Comparison of ENCODE assay signal across 15 mouse cellular contexts in genomic region chr11:109851996-109852395, GRCm38 (mm10). TPM values are rescaled to one million over a fixed set of nuclear protein-coding genes. Genes with fewer than 3 reads are reported as not detected.
DNase-seq lines count a peak whose midpoint lies in the region; ATAC-seq and TF ChIP-seq lines count a peak whose summit lies in the region.
"Had no signal": no experiment of that assay in that cellular context is flagged by ENCODE, and none has a peak within 500 bp of the region (broad histone marks: within the 10 kb centered on the region; RNA-seq: fewer than 3 reads in every experiment).

No protein-coding gene starts in this region.

- H3K27ac ChIP-seq in heart, embryonic 10.5 days: no peak overlapping the region
- peak overlapping the region; percentile 35 for H3K27ac ChIP-seq in limb, embryonic 12.5 days
- H3K27ac ChIP-seq in limb, embryonic 10.5 days: no peak overlapping the region
- H3K27ac ChIP-seq in midbrain, postnatal 0 days (ENCODE audit: low read depth, low read length): no peak overlapping the region
- H3K27ac ChIP-seq: intestine, embryonic 15.5 days; liver, embryonic 13.5 days; midbrain, embryonic 13.5 days had no signal

- 78% methylated on average over 4 of the region's 4 CpGs for WGBS in heart, embryonic 10.5 days
- WGBS in limb, embryonic 12.5 days: 80% methylated on average over 4 of the region's 4 CpGs
- 88% methylated on average over 4 of the region's 4 CpGs for whole genome bisulfite sequencing in limb, embryonic 10.5 days
- WGBS in midbrain, postnatal 0 days: 83% methylated on average over 4 of the region's 4 CpGs

- peak; percentile 83 for DNase-seq in heart, adult 11 months
- DNase-seq in heart, embryonic 10.5 days (ENCODE audit: low spot score): no peak
- no peak for DNase-seq in limb, embryonic 10.5 days (ENCODE audit: low spot score)
- DNase-seq in adrenal gland, adult 18-20 months (ENCODE audit: low spot score in 2 of 2): peak; percentile 65 to 74
- peak; percentile 49 for DNase-seq in kidney, postnatal 10 days
- no peak for DNase-seq in right cerebral cortex, postnatal 4 days
- DNase-seq in midbrain, postnatal 0 days (ENCODE audit: low spot score): no peak
- DNase-seq: layer of hippocampus, postnatal 36 days; liver, embryonic 13.5 days had no signal

- H3K4me3 ChIP-seq in heart, embryonic 10.5 days: no peak overlapping the region
- H3K4me3 ChIP-seq in limb, embryonic 12.5 days (replicated peaks): no peak overlapping the region
- no peak overlapping the region for H3K4me3 ChIP-seq in limb, embryonic 10.5 days
- H3K4me3 ChIP-seq in midbrain, postnatal 0 days (ENCODE audit: low read depth, low read length): no peak overlapping the region
- H3K4me3 ChIP-seq: intestine, embryonic 15.5 days; liver, embryonic 13.5 days; midbrain, embryonic 13.5 days had no signal

- no peak for ATAC-seq in limb, embryonic 12.5 days (ENCODE audit: insufficient number of reproducible peaks, insufficient read depth, low FRiP score, low TSS enrichment, low read depth)
- ATAC-seq in midbrain, postnatal 0 days (ENCODE audit: low FRiP score): no peak
- ATAC-seq: intestine, embryonic 15.5 days; midbrain, embryonic 13.5 days had no signal

- H3K9me3 ChIP-seq in heart, embryonic 10.5 days: no peaks in the 10 kb centered on the region
- H3K9me3 ChIP-seq in limb, embryonic 12.5 days: no peaks in the 10 kb centered on the region
- H3K9me3 ChIP-seq in limb, embryonic 10.5 days (replicated peaks): no peaks in the 10 kb centered on the region
- no peaks in the 10 kb centered on the region for H3K9me3 ChIP-seq in midbrain, postnatal 0 days (ENCODE audit: low read length)
- H3K9me3 ChIP-seq: intestine, embryonic 15.5 days; liver, embryonic 13.5 days; midbrain, embryonic 13.5 days had no signal

- no peaks in the 10 kb centered on the region for H3K36me3 ChIP-seq in heart, embryonic 10.5 days
- H3K36me3 ChIP-seq in limb, embryonic 12.5 days: no peaks in the 10 kb centered on the region
- H3K36me3 ChIP-seq in limb, embryonic 10.5 days: no peaks in the 10 kb centered on the region
- H3K36me3 ChIP-seq in midbrain, postnatal 0 days (ENCODE audit: insufficient read depth, low read length): no peaks in the 10 kb centered on the region
- H3K36me3 ChIP-seq: intestine, embryonic 15.5 days; liver, embryonic 13.5 days; midbrain, embryonic 13.5 days had no signal

- no peak for TF ChIP-seq CTCF in midbrain, postnatal 0 days (IDR thresholded peaks at IDR 0.05)

- no peak overlapping the region for H3K4me2 ChIP-seq in limb, embryonic 12.5 days
- H3K4me2 ChIP-seq in midbrain, postnatal 0 days (ENCODE audit: low read depth, low read length, poor library complexity, severe bottlenecking): no peak overlapping the region
- H3K4me2 ChIP-seq: intestine, embryonic 15.5 days; liver, embryonic 13.5 days; midbrain, embryonic 13.5 days had no signal

- H3K4me1 ChIP-seq in heart, embryonic 10.5 days: peaks cover 4% of the 10 kb centered on the region; the same call in 1 of the 2 replicates
- peaks cover 16% of the 10 kb centered on the region for H3K4me1 ChIP-seq in limb, embryonic 12.5 days (replicated peaks)
- H3K4me1 ChIP-seq in limb, embryonic 10.5 days: peaks cover 18% of the 10 kb centered on the region
- no peaks in the 10 kb centered on the region for H3K4me1 ChIP-seq in midbrain, postnatal 0 days (ENCODE audit: insufficient read depth, low read length)
- H3K4me1 ChIP-seq: intestine, embryonic 15.5 days; liver, embryonic 13.5 days had no signal

- no peaks in the 10 kb centered on the region for H3K27me3 ChIP-seq in heart, embryonic 10.5 days (ENCODE audit: insufficient read depth, poor library complexity, severe bottlenecking)
- no peaks in the 10 kb centered on the region for H3K27me3 ChIP-seq in limb, embryonic 12.5 days
- H3K27me3 ChIP-seq in limb, embryonic 10.5 days (ENCODE audit: low read depth, poor library complexity, severe bottlenecking): no peaks in the 10 kb centered on the region
- H3K27me3 ChIP-seq in midbrain, postnatal 0 days (ENCODE audit: insufficient read depth, low read length): no peaks in the 10 kb centered on the region
- H3K27me3 ChIP-seq: intestine, embryonic 15.5 days; liver, embryonic 13.5 days; midbrain, embryonic 13.5 days had no signal

- no peak overlapping the region for H3K9ac ChIP-seq in limb, embryonic 12.5 days (replicated peaks)
- no peak overlapping the region for H3K9ac ChIP-seq in midbrain, postnatal 0 days (replicated peaks; ENCODE audit: low read length, poor library complexity, severe bottlenecking)
- H3K9ac ChIP-seq: intestine, embryonic 15.5 days; liver, embryonic 13.5 days; midbrain, embryonic 13.5 days had no signal

RNA-seq across cellular contexts. Expression of gene 1700012B07Rik, which starts 24.1 kb away (rescaled TPM):
- not detected in 2 replicates for polyA plus RNA-seq in heart, embryonic 10.5 days (2016; fragmentation: Nextera tagmentation; extraction: Ambion mirVana)
- polyA plus RNA-seq in limb, embryonic 12.5 days (2016; fragmentation: Nextera tagmentation; extraction: Ambion mirVana): not detected in 2 replicates
- not detected in 2 replicates for polyA plus RNA-seq in limb, embryonic 10.5 days (2016; fragmentation: Nextera tagmentation; extraction: Ambion mirVana)
- not detected for total RNA-seq in adrenal gland, adult 18-20 months (2021)
- not detected in 2 replicates for total RNA-seq in midbrain, postnatal 0 days (2014; rRNA removed)
- polyA plus RNA-seq in midbrain, postnatal 0 days (2015; fragmentation: Nextera tagmentation; extraction: Ambion mirVana): not detected in 2 replicates
- total RNA-seq: common myeloid progenitor, adult 5-6 weeks; heart, adult 18-20 months; layer of hippocampus, postnatal 36 days; neutrophil, adult 5-6 weeks had no signal
- polyA plus RNA-seq: intestine, embryonic 15.5 days; liver, embryonic 13.5 days; midbrain, embryonic 13.5 days had no signal

Comparison
In these comparisons a context has a peak if more than half of its experiments do, and no peak if none do; other contexts are left out.
1. DNase-seq: peak in heart, adult 11 months (single experiment), adrenal gland, adult 18-20 months (2 of 2) and kidney, postnatal 10 days (single experiment); none in heart, embryonic 10.5 days (single experiment), limb, embryonic 10.5 days (single experiment), right cerebral cortex, postnatal 4 days (single experiment) and midbrain, postnatal 0 days (single experiment).